Mouse (Mus musculus): ENCODE results near the gene Prr3. TPM values are rescaled to one million over a fixed set of nuclear protein-coding genes. Genes with fewer than 3 reads are reported as not detected.
"Not testable (repeated sequence)": the region's sequence is repeated elsewhere in the genome, so short reads cannot be mapped to it uniquely, and the experiment has no call there.

Gene Prr3
- polyA plus RNA-seq, 1 experiment from 2014 or later = 9.4 TPM

- ATAC-seq = peak; percentile 61; the same call in 1 of the 2 replicates
- Histone ChIP-seq H3K4me1 (replicated peaks; ENCODE audit: control insufficient read depth, insufficient read depth, low read length) (no peaks in the 10 kb centered on the region), H3K27ac (ENCODE audit: low read depth, low read length) (no peak overlapping the region), H3K9me3 (ENCODE audit: control insufficient read depth) (no peaks in the 10 kb centered on the region), H3K4me3 (ENCODE audit: low read depth, low read length) (no peak overlapping the region), H3K9ac (ENCODE audit: low read depth, low read length) (no peak overlapping the region), H3K36me3 (ENCODE audit: control insufficient read depth, insufficient read depth) (no peaks in the 10 kb centered on the region), H3K4me2 (replicated peaks; ENCODE audit: low read depth) (no peak overlapping the region), H3K27me3 (replicated peaks; ENCODE audit: control insufficient read depth, insufficient read depth, low read length) (no peaks in the 10 kb centered on the region)
- peak; percentile 91 for TF ChIP-seq CTCF (IDR thresholded peaks at IDR 0.05; ENCODE audit: low read depth)
- WGBS = 38% methylated on average over 2 of the region's 2 CpGs
Measured at GRCm38 (mm10) chr17:35937700-35938348, 42.2 kb downstream of the Prr3 start.

GRCm38 (mm10) chr17:35935763-35936162 lies 44.3 kb downstream of the Prr3 start:
- H3K27ac ChIP-seq (ENCODE audit: low read depth, low read length); H3K4me3 ChIP-seq (ENCODE audit: low read depth, low read length); H3K27me3 ChIP-seq (replicated peaks; ENCODE audit: control insufficient read depth, insufficient read depth, low read length); H3K4me2 ChIP-seq (replicated peaks; ENCODE audit: low read depth); H3K9ac ChIP-seq (ENCODE audit: low read depth, low read length); ATAC-seq; H3K9me3 ChIP-seq (ENCODE audit: control insufficient read depth); H3K4me1 ChIP-seq (replicated peaks; ENCODE audit: control insufficient read depth, insufficient read depth, low read length); H3K36me3 ChIP-seq (ENCODE audit: control insufficient read depth, insufficient read depth): not testable (repeated sequence)
- WGBS = 83% methylated on average over 14 of the region's 14 CpGs

- Histone ChIP-seq H3K9ac (ENCODE audit: low read depth, low read length) (no peak overlapping the region), H3K27ac (ENCODE audit: low read depth, low read length) (no peak overlapping the region), H3K4me2 (replicated peaks; ENCODE audit: low read depth) (no peak overlapping the region), H3K9me3 (ENCODE audit: control insufficient read depth) (no peaks in the 10 kb centered on the region), H3K4me1 (replicated peaks; ENCODE audit: control insufficient read depth, insufficient read depth, low read length) (no peaks in the 10 kb centered on the region), H3K27me3 (replicated peaks; ENCODE audit: control insufficient read depth, insufficient read depth, low read length) (no peaks in the 10 kb centered on the region), H3K36me3 (ENCODE audit: control insufficient read depth, insufficient read depth) (peaks cover 35% of the 10 kb centered on the region), H3K4me3 (ENCODE audit: low read depth, low read length) (no peak overlapping the region)
- no peak for ATAC-seq
- 87% methylated on average over 4 of the region's 4 CpGs for WGBS
- no peak for TF ChIP-seq CTCF (IDR thresholded peaks at IDR 0.05; ENCODE audit: low read depth)
Measured at GRCm38 (mm10) chr17:35932608-35933007, 47.4 kb downstream of the Prr3 start.

GRCm38 (mm10) chr17:35930627-35931026 lies 49.4 kb downstream of the Prr3 start:
- H3K27me3 ChIP-seq (replicated peaks; ENCODE audit: control insufficient read depth, insufficient read depth, low read length) = no peaks in the 10 kb centered on the region
- no peak overlapping the region for H3K27ac ChIP-seq (ENCODE audit: low read depth, low read length)
- no peaks in the 10 kb centered on the region for H3K9me3 ChIP-seq (ENCODE audit: control insufficient read depth)
- no peak overlapping the region for H3K4me2 ChIP-seq (replicated peaks; ENCODE audit: low read depth)
- no peak for TF ChIP-seq CTCF (IDR thresholded peaks at IDR 0.05; ENCODE audit: low read depth)
- peaks cover 47% of the 10 kb centered on the region for H3K36me3 ChIP-seq (ENCODE audit: control insufficient read depth, insufficient read depth)
- 95% methylated on average over 12 of the region's 12 CpGs for WGBS
- no peaks in the 10 kb centered on the region for H3K4me1 ChIP-seq (replicated peaks; ENCODE audit: control insufficient read depth, insufficient read depth, low read length)
- no peak overlapping the region for H3K4me3 ChIP-seq (ENCODE audit: low read depth, low read length)
- H3K9ac ChIP-seq (ENCODE audit: low read depth, low read length) = no peak overlapping the region
- ATAC-seq = no peak

- WGBS = 97% methylated on average over 2 of the region's 2 CpGs
Measured at GRCm38 (mm10) chr17:35929534-35929933, 50.5 kb downstream of the Prr3 start.

GRCm38 (mm10) chr17:35927471-35927870 lies 52.6 kb downstream of the Prr3 start:
- no peak for ATAC-seq
- no peaks in the 10 kb centered on the region for H3K27me3 ChIP-seq (replicated peaks; ENCODE audit: control insufficient read depth, insufficient read depth, low read length)
- H3K36me3 ChIP-seq (ENCODE audit: control insufficient read depth, insufficient read depth) = peaks cover 72% of the 10 kb centered on the region

More at GRCm38 (mm10) chr17:35929534-35929933, 50.5 kb downstream of the Prr3 start:
- no peaks in the 10 kb centered on the region for H3K27me3 ChIP-seq (replicated peaks; ENCODE audit: control insufficient read depth, insufficient read depth, low read length)
- H3K4me1 ChIP-seq (replicated peaks; ENCODE audit: control insufficient read depth, insufficient read depth, low read length) = no peaks in the 10 kb centered on the region
- peaks cover 58% of the 10 kb centered on the region for H3K36me3 ChIP-seq (ENCODE audit: control insufficient read depth, insufficient read depth)
- no peak overlapping the region for H3K9ac ChIP-seq (ENCODE audit: low read depth, low read length)
- H3K27ac ChIP-seq (ENCODE audit: low read depth, low read length) = no peak overlapping the region
- no peaks in the 10 kb centered on the region for H3K9me3 ChIP-seq (ENCODE audit: control insufficient read depth)
- no peak overlapping the region for H3K4me2 ChIP-seq (replicated peaks; ENCODE audit: low read depth)
- no peak overlapping the region for H3K4me3 ChIP-seq (ENCODE audit: low read depth, low read length)
- no peak for TF ChIP-seq CTCF (IDR thresholded peaks at IDR 0.05; ENCODE audit: low read depth)
- no peak for ATAC-seq

More at GRCm38 (mm10) chr17:35927471-35927870, 52.6 kb downstream of the Prr3 start:
- H3K4me2 ChIP-seq (replicated peaks; ENCODE audit: low read depth) = no peak overlapping the region
- H3K4me3 ChIP-seq (ENCODE audit: low read depth, low read length) = no peak overlapping the region
- no peak for TF ChIP-seq CTCF (IDR thresholded peaks at IDR 0.05; ENCODE audit: low read depth)
- no peak overlapping the region for H3K27ac ChIP-seq (ENCODE audit: low read depth, low read length)
- no peaks in the 10 kb centered on the region for H3K9me3 ChIP-seq (ENCODE audit: control insufficient read depth)
- H3K4me1 ChIP-seq (replicated peaks; ENCODE audit: control insufficient read depth, insufficient read depth, low read length) = no peaks in the 10 kb centered on the region
- H3K9ac ChIP-seq (ENCODE audit: low read depth, low read length) = no peak overlapping the region
- 18% methylated on average over 1 of the region's 1 CpGs for WGBS
